Mouse (Mus musculus) left cerebral cortex, postnatal 36 days (tissue): ENCODE measurements at regions not wholly inside any gene's neighbourhood (a gene's known extent, or its start where the extent isn't known, plus 50 kb on each side); places are given as distances from the start of the nearest gene placed in this dataset.
"Not testable (repeated sequence)": the region's sequence is repeated elsewhere in the genome, so short reads cannot be mapped to it uniquely, and the experiment has no call there.

Experiments
- DNase-seq, 2 experiments: peaks; one replicate each; pipeline ENCODE4 v3.0.0; 2021 to 2022; ENCODE audit warnings: low spot score in 2 of 2, mixed read lengths in 1 of 2
- intact Hi-C: fragments of 180-260 bp; cut with DNase I; formaldehyde crosslinking; loops from one replicate; pipeline ENCODE4 v1.15.1; 2025

DNA sequence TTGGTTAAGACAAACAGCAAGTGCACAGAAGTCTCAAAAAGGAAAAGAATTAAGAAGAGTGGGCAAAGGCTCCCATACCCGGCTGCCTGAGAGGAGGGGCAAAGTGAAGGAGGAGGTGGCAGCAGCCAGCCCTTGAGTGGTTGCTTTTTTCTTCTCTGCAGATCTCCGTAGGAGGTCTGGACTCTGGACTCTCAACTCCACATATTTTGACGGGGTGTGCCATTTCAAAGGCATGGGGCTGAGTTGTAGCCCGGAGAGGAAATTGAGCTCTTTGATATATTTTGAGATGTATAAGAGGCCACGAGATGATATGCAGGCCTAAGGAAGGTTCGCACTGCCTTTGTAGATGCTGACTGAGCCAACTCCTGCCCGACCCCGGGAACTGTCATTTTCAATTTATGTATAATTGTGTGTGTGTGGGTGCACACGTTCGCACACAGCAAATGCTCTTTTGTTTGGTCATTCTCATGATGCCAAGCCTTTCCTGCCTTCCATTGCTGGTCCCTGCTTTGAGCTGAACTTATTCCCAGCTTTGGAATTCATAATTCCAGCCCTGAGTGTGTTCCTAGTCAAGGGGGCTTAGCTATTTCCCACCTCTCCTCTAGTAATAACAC lies 56.4 kb downstream of the Cxcr4 start:
- DNase-seq = no peak
- intact Hi-C loops = no loop called here

GRCm38 (mm10) chr1:128532632-128533031 lies 59.5 kb downstream of the Cxcr4 start:
- DNase-seq = no peak
- intact Hi-C loops = no loop called here

- DNase-seq = no peak
- intact Hi-C loops = no loop called here
Observed at GRCm38 (mm10) chr1:128529808-128530545, 62.1 kb downstream of the Cxcr4 start.

DNA sequence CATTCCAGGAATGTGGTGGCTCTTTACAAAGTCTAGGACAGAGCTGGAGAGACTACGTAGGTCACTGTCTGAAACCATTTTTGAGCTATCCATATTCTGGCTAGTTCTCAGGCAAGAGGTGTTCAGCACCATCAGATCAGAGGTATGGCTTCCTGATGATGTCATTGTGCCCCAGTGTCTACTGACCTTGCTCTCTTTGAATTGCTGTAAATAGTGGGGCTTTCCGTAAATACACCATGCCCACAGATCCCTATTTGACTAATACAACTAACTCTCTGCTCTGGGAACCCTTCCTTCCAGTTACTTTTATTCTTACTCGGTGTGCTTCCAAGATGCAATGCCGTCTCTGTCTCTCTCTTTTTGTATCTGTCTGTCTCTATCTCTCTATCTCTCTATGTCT lies 72.9 kb downstream of the Cxcr4 start:
- no peak for DNase-seq
- intact Hi-C loops = no loop called here

GRCm38 (mm10) chr1:128518514-128518913 lies 73.6 kb downstream of the Cxcr4 start:
- intact Hi-C loops = no loop called here
- DNase-seq = no peak

- intact Hi-C loops = no loop called here
- no peak for DNase-seq
Observed at GRCm38 (mm10) chr1:128517351-128517750, 74.7 kb downstream of the Cxcr4 start.

DNA sequence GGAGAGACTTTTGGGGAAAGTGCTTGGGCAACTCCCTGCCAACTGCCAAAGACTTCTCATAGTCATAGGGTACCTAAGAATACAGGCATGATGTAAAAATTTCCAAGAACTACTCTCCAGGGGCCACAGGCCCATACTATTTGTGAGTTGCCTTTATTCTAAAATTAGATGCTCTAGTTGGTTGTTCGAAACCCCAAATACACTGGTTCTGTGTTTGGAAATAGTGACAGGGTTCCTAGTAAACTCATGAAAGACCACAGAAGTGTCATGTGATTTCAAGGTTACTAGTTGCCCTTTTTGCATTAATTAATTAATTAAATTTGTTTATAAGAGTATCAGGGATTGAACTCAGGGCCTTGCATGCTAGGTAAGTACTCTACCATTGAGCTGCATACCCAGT lies 77.8 kb downstream of the Cxcr4 start:
- DNase-seq = no peak
- intact Hi-C loops = no loop called here

DNA sequence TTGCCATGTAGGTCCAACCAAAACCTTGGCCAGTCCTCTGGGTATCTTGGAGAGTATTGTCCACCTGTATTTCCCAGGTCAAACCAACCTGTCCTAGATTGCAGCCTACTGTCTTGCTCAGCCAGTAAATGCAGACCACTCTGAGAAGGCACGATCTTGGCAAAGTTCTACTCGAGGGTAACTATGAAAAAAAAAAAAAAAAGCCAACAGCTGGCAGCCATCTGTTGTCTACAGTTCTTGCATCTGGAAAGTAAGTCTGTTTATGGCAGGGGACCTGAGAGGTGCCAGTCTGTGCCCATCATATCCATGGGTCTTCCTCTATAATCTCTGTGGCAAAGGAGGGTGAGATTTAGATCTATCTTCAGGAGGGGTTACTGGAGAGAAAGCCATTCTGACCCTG lies 78.2 kb downstream of the Cxcr4 start:
- intact Hi-C loops = no loop called here

GRCm38 (mm10) chr1:128513153-128513552 lies 78.9 kb downstream of the Cxcr4 start:
- intact Hi-C loops = no loop called here
- DNase-seq = no peak

More for the DNA sequence above, 78.2 kb downstream of the Cxcr4 start:
- DNase-seq = no peak

GRCm38 (mm10) chr1:128508816-128509461 lies 83.2 kb downstream of the Cxcr4 start:
- no peak for DNase-seq
- intact Hi-C loops = no loop called here

DNA sequence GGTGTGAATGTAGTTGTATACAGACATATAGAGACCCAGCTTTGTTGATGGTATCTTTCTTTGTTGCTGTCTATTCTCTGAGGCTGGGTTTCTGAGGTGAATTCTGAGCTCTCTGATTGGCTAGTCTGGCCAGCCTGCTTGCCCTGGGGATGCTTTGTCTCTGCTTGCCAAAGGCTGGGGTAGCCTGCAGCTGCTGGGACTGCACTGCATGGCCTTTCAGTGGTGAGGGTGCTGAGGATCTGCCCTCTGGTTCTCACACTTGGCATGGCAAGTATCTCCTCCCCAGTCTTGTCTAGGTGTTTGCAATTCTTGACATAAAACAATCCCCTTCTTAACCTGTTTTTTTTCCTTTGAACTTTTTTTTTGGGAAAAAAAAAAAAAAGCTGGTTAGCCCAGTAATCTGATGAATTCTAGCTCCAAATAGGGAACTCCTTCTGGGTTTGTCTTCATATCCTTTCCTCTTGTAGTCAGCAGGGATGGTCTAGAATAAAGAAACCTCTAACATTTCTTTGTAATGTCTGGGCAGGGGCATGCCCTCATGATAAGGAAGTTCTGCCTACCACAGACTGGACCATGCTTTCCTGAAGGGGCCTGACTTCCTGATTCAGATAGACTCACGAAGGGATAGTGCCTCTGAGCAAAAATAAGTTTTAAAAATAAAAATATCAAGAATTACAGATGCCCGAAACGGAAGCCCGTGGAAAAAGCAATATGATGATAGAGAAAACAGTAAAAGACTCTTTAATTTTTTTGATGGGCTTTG lies 85.4 kb downstream of the Cxcr4 start:
- DNase-seq = no peak
- intact Hi-C loops = no loop called here

DNA sequence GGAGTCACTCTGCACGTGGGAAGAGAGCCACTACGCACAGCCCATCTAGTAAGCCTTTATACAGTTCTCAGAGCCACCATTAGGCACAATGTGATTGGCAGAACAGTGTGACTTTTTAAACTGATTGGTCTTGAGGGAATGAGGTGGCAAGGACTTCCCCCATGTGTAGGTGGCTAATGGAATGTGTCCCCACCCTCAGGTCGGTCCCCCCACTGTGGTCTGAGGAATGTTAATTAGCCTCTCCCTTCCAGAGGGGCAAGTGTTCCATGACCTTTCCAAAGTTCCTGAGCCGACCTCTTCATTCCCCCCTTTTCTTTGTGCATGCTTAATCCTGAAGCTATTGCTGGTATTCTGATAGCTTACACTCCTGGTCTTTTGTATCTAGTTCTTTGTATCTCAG lies 87.2 kb upstream of the Dars start:
- no peak for DNase-seq
- intact Hi-C loops = no loop called here

DNA sequence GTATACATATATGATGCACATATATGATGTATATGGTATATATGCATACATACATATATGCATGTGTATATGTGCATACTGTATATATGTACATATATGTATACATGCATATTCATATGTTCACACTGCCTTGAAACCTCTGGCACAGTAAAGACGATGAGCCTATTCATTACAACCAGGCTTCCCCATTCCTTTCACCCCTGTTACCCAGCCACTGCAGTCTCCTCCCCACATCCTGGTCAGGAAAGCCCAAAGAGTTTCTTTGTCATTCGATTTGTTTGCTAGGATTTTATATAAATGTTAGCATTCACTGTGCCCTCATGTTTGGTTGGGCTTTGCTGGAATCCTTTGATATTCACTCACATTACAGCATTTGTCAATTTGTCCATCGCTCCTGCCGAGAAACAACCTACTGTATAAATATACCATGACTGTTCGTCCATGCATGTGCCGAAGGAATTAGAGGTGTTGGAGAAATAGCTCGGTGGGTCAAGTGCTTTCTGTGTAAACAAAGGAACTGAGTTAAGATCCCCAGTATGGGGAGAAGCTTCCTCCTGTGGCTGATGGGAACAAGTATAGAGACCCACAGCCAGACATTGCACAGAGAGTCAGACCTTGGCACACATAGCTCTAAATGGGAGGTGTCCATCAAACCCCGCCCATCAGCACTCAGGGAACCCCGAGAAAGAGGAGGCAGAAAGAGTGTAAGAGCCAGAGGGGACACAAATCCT lies 81.0 kb upstream of the Dars start:
- no peak for DNase-seq
- intact Hi-C loops = no loop called here

DNA sequence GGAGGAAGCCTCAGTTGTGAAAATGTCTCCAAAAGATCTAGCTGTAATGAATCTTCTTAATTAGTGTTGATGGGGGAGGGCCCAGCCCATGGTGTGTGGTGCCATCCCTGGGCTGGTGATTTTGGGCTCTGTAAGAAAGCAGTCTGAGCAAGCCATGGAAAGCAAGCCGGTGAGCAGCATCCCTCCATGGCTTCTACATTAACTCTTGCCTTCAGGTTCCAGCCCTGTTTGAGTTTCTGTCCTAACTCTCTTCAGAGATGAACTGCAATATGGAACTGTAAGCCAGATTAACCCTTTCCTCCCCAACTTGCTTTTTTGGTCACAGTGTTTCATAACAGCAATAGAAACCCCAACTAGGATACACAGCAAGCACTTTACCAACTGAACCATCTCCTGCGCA lies 75.1 kb upstream of the Dars start:
- intact Hi-C loops = no loop called here
- no peak for DNase-seq

GRCm38 (mm10) chr1:128487181-128487580 lies 70.0 kb upstream of the Dars start:
- intact Hi-C loops = not testable (repeated sequence)

DNA sequence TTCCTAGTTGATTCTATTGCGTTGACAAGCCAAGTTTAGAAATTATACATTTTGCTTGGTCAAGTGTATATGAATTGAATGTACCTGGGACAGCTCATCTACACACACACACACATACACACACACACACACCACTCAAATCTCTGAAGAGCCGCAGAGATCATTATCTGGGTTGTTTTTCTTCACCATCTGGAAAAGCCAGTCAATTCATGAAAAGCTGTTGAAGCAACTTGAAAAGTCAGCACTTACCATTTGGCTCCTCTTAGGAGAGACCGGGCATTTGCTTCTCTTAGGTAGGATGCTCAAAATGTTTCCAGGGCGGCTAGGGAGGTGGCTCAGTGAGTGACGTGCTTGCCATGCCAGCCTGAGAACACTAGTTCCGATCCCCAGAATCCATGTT lies 61.2 kb upstream of the Dars start:
- intact Hi-C loops = no loop called here
- no peak for DNase-seq

More at GRCm38 (mm10) chr1:128487181-128487580, 70.0 kb upstream of the Dars start:
- DNase-seq = not testable (repeated sequence)

DNA sequence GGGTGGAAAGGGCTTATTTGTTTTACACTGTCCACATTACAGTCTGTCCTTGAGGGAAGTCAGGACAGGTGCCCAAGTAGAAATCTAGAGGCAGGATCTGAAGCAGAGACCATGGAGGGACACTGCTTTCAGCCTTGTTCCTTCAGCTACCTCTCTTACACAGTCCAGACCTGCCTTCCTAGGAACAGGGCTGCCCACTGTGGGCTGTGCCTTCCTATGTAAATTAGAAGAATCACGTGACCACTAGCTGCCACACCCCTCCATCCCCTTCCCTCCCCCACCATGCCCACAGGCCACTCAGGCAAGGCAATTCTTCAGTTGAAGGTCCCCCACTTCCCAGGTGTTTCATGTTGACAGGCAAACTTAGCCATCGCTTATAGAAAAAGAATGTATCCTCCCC lies 60.5 kb upstream of the Dars start:
- intact Hi-C loops = no loop called here
- no peak for DNase-seq

DNA sequence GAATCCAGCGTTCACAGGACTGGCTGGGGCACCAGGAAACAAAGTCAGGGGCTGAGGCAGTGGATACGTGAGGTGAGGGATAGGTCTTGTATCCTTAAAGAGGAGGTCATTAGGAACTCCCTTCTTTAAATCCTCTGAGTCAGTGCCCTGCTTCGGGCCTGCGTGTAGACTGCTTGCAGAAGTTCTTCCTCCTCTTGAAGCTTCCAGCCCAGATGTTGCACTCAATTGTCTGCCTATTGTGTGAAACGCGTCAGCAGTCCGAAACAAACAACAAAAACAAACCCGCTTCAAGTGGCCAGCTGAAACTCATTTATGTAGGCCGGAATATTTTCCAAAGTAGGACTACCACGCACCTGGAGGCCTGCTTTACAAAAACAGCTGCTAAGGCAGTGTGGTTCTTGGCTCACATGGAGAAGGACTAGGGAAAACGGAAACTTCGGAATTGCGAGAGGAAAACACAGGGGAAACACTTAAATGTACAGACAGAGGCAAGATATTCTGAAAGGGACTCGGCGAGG lies 55.6 kb upstream of the Dars start:
- no peak for DNase-seq
- intact Hi-C loops = loop anchor here (5.0 kb wide), 1 partner anchor 120 kb away; the partner anchor contains the start of gene Cxcr4

- intact Hi-C loops = loop anchor here (5.0 kb wide), 1 partner anchor 120 kb away; the partner anchor contains the start of gene Cxcr4
- DNase-seq = peak; percentile 67 to 70
Observed at GRCm38 (mm10) chr1:128472022-128472712, 55.0 kb upstream of the Dars start.
